Mouse (Mus musculus): ENCODE data around the gene Lacc1.
"Not testable (repeated sequence)": the region's sequence is repeated elsewhere in the genome, so short reads cannot be mapped to it uniquely, and the experiment has no call there.

The Lacc1 gene

GRCm38 (mm10) chr14:77036226-77037046, at the start of gene Lacc1, which contains the start of gene Ccdc122:
Lacc1 (minus strand) TSS chr14:77036904.
Ccdc122 (plus strand) TSS chr14:77036772.
- DNase-seq, result peak; percentile 88

- no peak for DNase-seq
These were observed 44.5 kb upstream of the Lacc1 start for GRCm38 (mm10) chr14:77081248-77081647.

- peak; percentile 4 for DNase-seq
These were observed 32.7 kb upstream of the Lacc1 start for GRCm38 (mm10) chr14:77069361-77069760.

GRCm38 (mm10) chr14:77053288-77053687, 16.6 kb upstream of the Lacc1 start:
- no peak for DNase-seq

GRCm38 (mm10) chr14:77037832-77038425, 1.2 kb upstream of the Lacc1 start:
- no peak for DNase-seq

GRCm38 (mm10) chr14:77037330-77037729, 626 bp upstream of the Lacc1 start:
- no peak for DNase-seq

GRCm38 (mm10) chr14:77034970-77035369, 1.7 kb downstream of the Lacc1 start:
- no peak for DNase-seq

- no peak for DNase-seq
These were observed 2.4 kb downstream of the Lacc1 start for GRCm38 (mm10) chr14:77034175-77034915.

GRCm38 (mm10) chr14:77033391-77033790, 3.3 kb downstream of the Lacc1 start:
- no peak for DNase-seq

GRCm38 (mm10) chr14:77032433-77032832, 4.3 kb downstream of the Lacc1 start:
- no peak for DNase-seq

GRCm38 (mm10) chr14:77030808-77031207, 5.9 kb downstream of the Lacc1 start:
- no peak for DNase-seq

- DNase-seq, result no peak
These were observed 7.2 kb downstream of the Lacc1 start for GRCm38 (mm10) chr14:77029319-77030054.

GRCm38 (mm10) chr14:77024499-77024898, 12.2 kb downstream of the Lacc1 start:
- DNase-seq, result no peak

GRCm38 (mm10) chr14:77017211-77017610, 19.5 kb downstream of the Lacc1 start:
- no peak for DNase-seq

GRCm38 (mm10) chr14:77016783-77017182, 19.9 kb downstream of the Lacc1 start:
- DNase-seq, result not testable (repeated sequence)

GRCm38 (mm10) chr14:77011804-77012203, 24.9 kb downstream of the Lacc1 start:
- peak; percentile 81 for DNase-seq

GRCm38 (mm10) chr14:77008238-77008637, 28.5 kb downstream of the Lacc1 start:
- DNase-seq, result peak; percentile 90

GRCm38 (mm10) chr14:77005566-77005965, 31.1 kb downstream of the Lacc1 start:
- no peak for DNase-seq

- DNase-seq, result peak; percentile 9
These were observed 32.0 kb downstream of the Lacc1 start for GRCm38 (mm10) chr14:77004740-77005139.

- DNase-seq, result not testable (repeated sequence)
These were observed 46.4 kb downstream of the Lacc1 start for GRCm38 (mm10) chr14:76990351-76990750.

GRCm38 (mm10) chr14:76981781-76982180, 54.9 kb downstream of the Lacc1 start:
- no peak for DNase-seq

- no peak for DNase-seq
These were observed 55.5 kb downstream of the Lacc1 start for GRCm38 (mm10) chr14:76981176-76981575.

- no peak for DNase-seq
These were observed 57.1 kb downstream of the Lacc1 start for GRCm38 (mm10) chr14:76979569-76979968.
